18 mouse cellular contexts compared by ENCODE assay signal in the genomic region with DNA sequence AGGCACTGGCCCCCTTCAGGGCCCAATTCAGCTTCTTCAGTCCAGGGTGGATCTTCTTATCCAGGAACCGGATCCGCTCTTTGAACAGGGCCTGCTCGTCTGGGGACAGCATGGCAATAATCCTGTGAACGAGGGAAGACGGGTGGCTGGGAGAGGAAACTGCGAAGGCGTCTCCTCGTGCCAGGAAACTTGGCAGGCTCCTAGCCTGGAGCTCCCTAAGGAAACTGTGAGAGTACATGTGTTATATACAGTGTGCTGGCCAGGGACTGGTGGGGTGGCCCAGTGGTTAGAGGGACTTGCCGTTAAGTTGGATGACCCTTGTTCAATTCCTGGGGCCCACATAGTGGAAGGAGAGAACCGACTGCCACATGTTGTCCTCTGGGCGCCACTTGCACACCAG. TPM values are rescaled to one million over a fixed set of nuclear protein-coding genes. Genes with fewer than 3 reads are reported as not detected.
DNase-seq lines count a peak whose midpoint lies in the region; ATAC-seq lines count a peak whose summit lies in the region.
"Had no signal": no experiment of that assay in that cellular context is flagged by ENCODE, and none has a peak within 500 bp of the region (broad histone marks: within the 10 kb centered on the region; RNA-seq: fewer than 3 reads in every experiment).

No protein-coding gene starts in this region.

- H3K27ac ChIP-seq in forebrain, embryonic 14.5 days (ENCODE audit: low read depth, low read length) = no peak overlapping the region
- H3K27ac ChIP-seq in forebrain, embryonic 10.5 days = no peak overlapping the region
- H3K27ac ChIP-seq: embryonic facial prominence, embryonic 12.5 days; liver, embryonic 13.5 days; macrophage; midbrain, embryonic 12.5 days; stomach, embryonic 15.5 days had no signal

- no peak overlapping the region for H3K4me2 ChIP-seq in forebrain, embryonic 14.5 days (ENCODE audit: low read length)
- H3K4me2 ChIP-seq: embryonic facial prominence, embryonic 12.5 days; liver, embryonic 13.5 days; midbrain, embryonic 12.5 days; stomach, embryonic 15.5 days had no signal

- H3K9me3 ChIP-seq in forebrain, embryonic 14.5 days (replicated peaks; ENCODE audit: control insufficient read depth, low read length) = no peaks in the 10 kb centered on the region
- no peaks in the 10 kb centered on the region for H3K9me3 ChIP-seq in forebrain, embryonic 10.5 days
- H3K9me3 ChIP-seq: embryonic facial prominence, embryonic 12.5 days; liver, embryonic 13.5 days; midbrain, embryonic 12.5 days; stomach, embryonic 15.5 days had no signal

- H3K9ac ChIP-seq in forebrain, embryonic 14.5 days (ENCODE audit: low read length) = no peak overlapping the region
- H3K9ac ChIP-seq: embryonic facial prominence, embryonic 12.5 days; liver, embryonic 13.5 days; midbrain, embryonic 12.5 days; stomach, embryonic 15.5 days had no signal

- no peaks in the 10 kb centered on the region for H3K36me3 ChIP-seq in forebrain, embryonic 14.5 days (ENCODE audit: control insufficient read depth, insufficient read depth, low read length)
- no peaks in the 10 kb centered on the region for H3K36me3 ChIP-seq in forebrain, embryonic 10.5 days (replicated peaks)
- H3K36me3 ChIP-seq: embryonic facial prominence, embryonic 12.5 days; liver, embryonic 13.5 days; midbrain, embryonic 12.5 days; stomach, embryonic 15.5 days had no signal

- no peak overlapping the region for H3K4me3 ChIP-seq in forebrain, embryonic 14.5 days (ENCODE audit: low read depth, low read length)
- H3K4me3 ChIP-seq in forebrain, embryonic 10.5 days = no peak overlapping the region
- H3K4me3 ChIP-seq: embryonic facial prominence, embryonic 12.5 days; liver, embryonic 13.5 days; midbrain, embryonic 12.5 days; stomach, embryonic 15.5 days had no signal

- H3K27me3 ChIP-seq in forebrain, embryonic 14.5 days (replicated peaks; ENCODE audit: control insufficient read depth, insufficient read depth, low read length) = no peaks in the 10 kb centered on the region
- H3K27me3 ChIP-seq in forebrain, embryonic 10.5 days (ENCODE audit: poor library complexity, severe bottlenecking) = no peaks in the 10 kb centered on the region
- H3K27me3 ChIP-seq: embryonic facial prominence, embryonic 12.5 days; liver, embryonic 13.5 days; midbrain, embryonic 12.5 days; stomach, embryonic 15.5 days had no signal

- WGBS in forebrain, embryonic 14.5 days = 88% methylated on average over 11 of the region's 11 CpGs
- 94% methylated on average over 11 of the region's 11 CpGs for WGBS in forebrain, embryonic 10.5 days

- DNase-seq in forebrain, embryonic 14.5 days (ENCODE audit: low spot score) = peak; percentile 38
- DNase-seq in forebrain, embryonic 10.5 days (ENCODE audit: extremely low spot score, low spot score) = no peak
- peak; percentile 42 for DNase-seq in layer of hippocampus, adult 9-11 months
- DNase-seq in layer of hippocampus, postnatal 25 days (ENCODE audit: extremely low spot score in 1 of 2, low spot score in 1 of 2) = no peak
- peak; percentile 64 for DNase-seq in brain, adult 2 months (ENCODE audit: low read depth, low spot score)
- DNase-seq in left cerebral cortex, postnatal 36 days (ENCODE audit: low spot score in 2 of 2) = peak; percentile 46 to 55
- DNase-seq in retina, embryonic 14.5 days (ENCODE audit: low spot score) = no peak
- no peak for DNase-seq in adrenal gland, adult 18-20 months (ENCODE audit: low spot score in 2 of 2)
- DNase-seq: adrenal gland, postnatal 14 days; cerebellum, adult 8-10 months; heart, adult 18-20 months; kidney, adult 8-10 months; kidney, postnatal 4 days; liver, embryonic 13.5 days had no signal

- no peaks in the 10 kb centered on the region for H3K4me1 ChIP-seq in forebrain, embryonic 14.5 days (ENCODE audit: control insufficient read depth, insufficient read depth, low read length)
- H3K4me1 ChIP-seq in forebrain, embryonic 10.5 days = peaks cover 17% of the 10 kb centered on the region
- H3K4me1 ChIP-seq: midbrain, embryonic 12.5 days had no signal

- intact Hi-C loops in left cerebral cortex, postnatal 36 days (cut with DNase I) = no loop called here

- no peak for ATAC-seq in forebrain, embryonic 14.5 days

RNA-seq across cellular contexts. Expression of a gene that starts 49.8 kb away (rescaled TPM):
- 2.7 and 3.8 TPM in 2 replicates for polyA plus RNA-seq in forebrain, embryonic 14.5 days (2014; fragmentation: Nextera tagmentation; extraction: Ambion mirVana)
- 1.5 TPM in 2 replicates for polyA plus RNA-seq in forebrain, embryonic 10.5 days (2016; fragmentation: Nextera tagmentation; extraction: Ambion mirVana)
- 1 to 10 TPM; 3.5 to 8.0 TPM for total RNA-seq in layer of hippocampus, postnatal 25 days (2021)
- 1 to 10 TPM; 1.4 to 2.1 TPM for total RNA-seq in left cerebral cortex, postnatal 36 days (2021)
- total RNA-seq in adrenal gland, adult 18-20 months (2021) = under 1 TPM; 0.13 TPM

Comparison
In these comparisons a context has a peak if more than half of its experiments do, and no peak if none do; other contexts are left out.
1. DNase-seq: peak in forebrain, embryonic 14.5 days (single experiment), layer of hippocampus, adult 9-11 months (single experiment), brain, adult 2 months (single experiment) and left cerebral cortex, postnatal 36 days (2 of 2); none in forebrain, embryonic 10.5 days (single experiment), layer of hippocampus, postnatal 25 days (0 of 2), retina, embryonic 14.5 days (single experiment) and adrenal gland, adult 18-20 months (0 of 2).